Mouse (Mus musculus) erythroblast, embryonic 14.5 days (primary cell): ENCODE results near the gene Lhfpl3.

Experiments used
- GATA1 ChIP-seq: IDR thresholded peaks from 2 replicates; pipeline ENCODE4 v1.6.1; 2012; ENCODE audit warnings: low read length, inconsistent platforms, mixed read lengths
- TAL1 ChIP-seq: IDR thresholded peaks from 3 replicates; pipeline ENCODE4 v1.6.1; 2012; ENCODE audit warnings: low read length, inconsistent platforms, mixed read lengths

DNA sequence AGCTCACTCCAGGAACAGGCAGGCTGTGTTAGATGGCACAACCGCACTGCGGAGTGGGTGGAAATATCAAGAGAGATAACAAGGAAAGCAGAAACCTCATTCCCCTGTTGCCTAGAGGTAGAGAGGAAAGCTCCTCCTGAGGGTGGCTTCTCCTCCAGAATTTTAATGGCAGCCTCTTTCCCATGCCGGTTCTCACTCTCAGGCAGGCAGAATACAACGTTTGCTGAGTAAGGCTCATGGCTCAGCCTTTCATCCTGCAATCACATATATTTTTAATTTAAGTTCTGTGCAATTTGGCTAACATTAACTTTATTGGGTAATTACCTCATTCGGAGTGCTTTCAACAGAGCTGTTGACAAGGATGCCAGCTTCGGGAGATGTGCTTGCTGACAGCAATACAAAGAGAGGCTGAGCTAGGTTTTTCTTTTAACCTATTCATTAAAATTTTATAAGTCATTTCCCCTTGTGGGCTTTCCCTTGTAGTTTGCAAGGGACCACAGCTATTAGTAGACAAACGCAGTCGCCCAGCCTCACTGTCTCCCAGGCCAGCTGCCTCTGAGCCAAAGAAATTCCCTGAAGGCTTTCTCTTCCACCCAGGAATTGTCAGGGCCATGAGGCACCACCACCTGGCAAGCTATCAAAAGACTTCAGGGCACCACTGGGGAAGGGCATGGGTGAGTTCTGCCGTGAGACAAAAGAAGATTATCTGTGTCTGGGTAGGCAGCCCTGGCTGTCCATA is 394.5 kb downstream of the Lhfpl3 start:
- no peak for TF ChIP-seq TAL1
- TF ChIP-seq GATA1: no peak
